Mouse (Mus musculus): ENCODE results near the gene Fndc3b.
A peak's percentile ranks its signal among the peaks of the same experiment; 100 is the strongest.

Fndc3b gene

GRCm38 (mm10) chr3:27545651-27546050 lies 165.5 kb downstream of the Fndc3b start:
- DNase-seq: no peak

- no peak for DNase-seq
Measured at GRCm38 (mm10) chr3:27544061-27544460, 167.0 kb downstream of the Fndc3b start.

- DNase-seq: no peak
Measured at GRCm38 (mm10) chr3:27541841-27542240, 169.3 kb downstream of the Fndc3b start.

- no peak for DNase-seq
Measured at GRCm38 (mm10) chr3:27541181-27541580, 169.9 kb downstream of the Fndc3b start.

- no peak for DNase-seq
Measured at GRCm38 (mm10) chr3:27534208-27534607, 176.9 kb downstream of the Fndc3b start.

- DNase-seq: no peak
Measured at GRCm38 (mm10) chr3:27533721-27534120, 177.4 kb downstream of the Fndc3b start.

- DNase-seq: no peak
Measured at GRCm38 (mm10) chr3:27531993-27532392, 179.1 kb downstream of the Fndc3b start.

- no peak for DNase-seq
Measured at GRCm38 (mm10) chr3:27530370-27530769, 180.7 kb downstream of the Fndc3b start.

GRCm38 (mm10) chr3:27529221-27530051 lies 181.7 kb downstream of the Fndc3b start:
- no peak for DNase-seq

GRCm38 (mm10) chr3:27526991-27527390 lies 184.1 kb downstream of the Fndc3b start:
- DNase-seq: no peak

GRCm38 (mm10) chr3:27523176-27523936 lies 187.8 kb downstream of the Fndc3b start:
- no peak for DNase-seq

GRCm38 (mm10) chr3:27520391-27520790 lies 190.7 kb downstream of the Fndc3b start:
- DNase-seq: no peak

- no peak for DNase-seq
Measured at GRCm38 (mm10) chr3:27519481-27519880, 191.6 kb downstream of the Fndc3b start.

- DNase-seq: peak; percentile 79
Measured at GRCm38 (mm10) chr3:27518935-27519334, 192.2 kb downstream of the Fndc3b start.

- no peak for DNase-seq
Measured at GRCm38 (mm10) chr3:27516536-27516935, 194.6 kb downstream of the Fndc3b start.

- DNase-seq: no peak
Measured at GRCm38 (mm10) chr3:27511765-27512164, 199.3 kb downstream of the Fndc3b start.

- DNase-seq: no peak
Measured at GRCm38 (mm10) chr3:27506886-27507285, 204.2 kb downstream of the Fndc3b start.

- DNase-seq: no peak
Measured at GRCm38 (mm10) chr3:27505582-27505981, 205.5 kb downstream of the Fndc3b start.

- DNase-seq: no peak
Measured at GRCm38 (mm10) chr3:27503279-27504038, 207.6 kb downstream of the Fndc3b start.

- DNase-seq: no peak
Measured at GRCm38 (mm10) chr3:27495296-27496073, 215.6 kb downstream of the Fndc3b start.

GRCm38 (mm10) chr3:27494698-27495097 lies 216.4 kb downstream of the Fndc3b start:
- DNase-seq: no peak

- DNase-seq: no peak
Measured at GRCm38 (mm10) chr3:27494066-27494465, 217.0 kb downstream of the Fndc3b start.

All from kidney, postnatal 14 days (tissue).